Mouse (Mus musculus) activated CD4-positive, CD25-positive, alpha-beta regulatory T cell, adult 4 months (primary cell): ENCODE results near the gene Dpep2nb. TPM values are rescaled to one million over a fixed set of nuclear protein-coding genes. Genes with fewer than 3 reads are reported as not detected.
"Not testable (repeated sequence)": the region's sequence is repeated elsewhere in the genome, so short reads cannot be mapped to it uniquely, and the experiment has no call there.

Experiments
- ATAC-seq: one replicate; pipeline ENCODE4 v1.8.0; 2017
- polyA plus RNA-seq, 2 experiments: library from polyadenylated mRNA; unstranded; fragments of 100-300 nt; shearing (Covaris generic); gene quantifications; one replicate each; pipeline ENCODE4 v1.2.1; 2017

Gene Dpep2nb
- polyA plus RNA-seq, 2 experiments from 2014 or later = not detected

- ATAC-seq = no peak
These were observed 1.1 kb downstream of the Dpep2nb start for GRCm38 (mm10) chr8:106004538-106005207.

GRCm38 (mm10) chr8:106001908-106002307 lies 3.9 kb downstream of the Dpep2nb start:
- no peak for ATAC-seq

- no peak for ATAC-seq
These were observed 6.8 kb downstream of the Dpep2nb start for GRCm38 (mm10) chr8:105998971-105999370.

GRCm38 (mm10) chr8:105996359-105996758 lies 9.4 kb downstream of the Dpep2nb start:
- no peak for ATAC-seq

GRCm38 (mm10) chr8:105993226-105993625 lies 12.5 kb downstream of the Dpep2nb start:
- no peak for ATAC-seq

DNA sequence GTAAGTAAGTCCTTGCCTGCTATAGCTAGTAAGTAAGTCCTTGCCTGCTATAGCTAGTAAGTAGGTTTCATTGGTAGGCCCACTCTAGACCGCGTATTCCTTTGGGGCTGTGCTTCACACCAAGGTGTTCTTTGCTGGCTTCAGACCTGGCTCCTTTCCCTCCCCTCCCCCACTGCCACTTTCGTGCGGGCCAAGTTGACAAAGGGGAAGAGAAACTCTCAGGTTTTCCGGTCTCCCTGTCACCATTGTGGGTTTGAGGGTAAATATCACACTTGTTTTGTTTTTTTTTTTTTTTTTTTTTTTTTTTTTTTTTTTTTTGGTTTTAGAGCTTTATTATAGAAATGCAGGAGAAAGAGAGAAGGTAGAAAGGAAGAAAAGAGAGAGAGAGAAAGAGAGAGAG lies 13.3 kb downstream of the Dpep2nb start:
- peak; percentile 51 for ATAC-seq

- no peak for ATAC-seq
These were observed 14.2 kb downstream of the Dpep2nb start for GRCm38 (mm10) chr8:105991546-105991945.

DNA sequence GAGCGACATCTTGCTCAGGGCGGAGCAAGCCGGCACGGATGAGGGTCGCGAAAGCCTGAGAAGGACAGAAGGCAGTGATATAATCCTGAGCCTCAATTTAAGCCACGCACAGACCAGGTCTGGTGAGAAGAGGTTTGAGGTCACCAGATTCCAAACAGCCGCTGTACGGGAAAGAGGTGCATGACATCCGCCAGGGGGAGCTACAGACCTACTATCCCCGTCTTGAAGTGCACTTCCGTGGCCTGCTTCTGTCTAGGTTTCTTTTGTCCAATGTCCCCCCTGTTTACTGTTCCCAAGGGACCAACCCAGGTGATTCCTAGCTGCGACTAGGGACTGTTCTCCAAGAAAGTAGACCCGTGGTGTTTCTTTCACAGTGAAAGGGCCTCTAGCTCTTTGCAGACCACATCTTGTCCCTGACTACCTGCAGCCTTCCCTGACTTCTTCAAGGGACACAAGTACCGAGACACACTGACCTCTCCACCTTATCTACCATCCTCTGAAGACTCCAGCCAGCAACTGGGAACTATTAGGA lies 14.9 kb downstream of the Dpep2nb start, which contains the start of gene Dus2:
Dus2 (plus strand) TSS at position 482 of the 532 bp plus-strand sequence.
- ATAC-seq = peak; percentile 68

DNA sequence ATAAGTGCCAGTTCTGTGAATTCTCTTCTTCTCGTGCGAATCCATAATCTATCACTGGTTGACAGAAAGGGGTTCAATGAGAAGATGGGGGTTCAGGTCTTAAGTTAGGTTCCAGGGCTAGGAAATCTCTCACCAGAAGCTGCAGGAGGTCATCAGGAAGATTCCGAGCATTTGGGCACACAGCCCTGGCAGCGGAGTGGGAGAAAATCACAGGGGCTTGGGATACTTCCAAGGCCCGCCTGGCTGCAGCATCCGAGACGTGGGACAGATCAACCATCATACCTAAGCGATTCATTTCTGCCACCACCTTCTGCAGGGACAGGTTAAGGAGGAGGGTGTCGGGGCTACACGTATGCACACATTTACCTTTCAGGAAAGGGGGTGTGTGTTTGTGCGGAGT lies 17.2 kb downstream of the Dpep2nb start:
- ATAC-seq = no peak

GRCm38 (mm10) chr8:105983406-105983805 lies 22.4 kb downstream of the Dpep2nb start:
- ATAC-seq = not testable (repeated sequence)

- no peak for ATAC-seq
These were observed 24.6 kb downstream of the Dpep2nb start for GRCm38 (mm10) chr8:105981146-105981545.

GRCm38 (mm10) chr8:105979325-105979724 lies 26.4 kb downstream of the Dpep2nb start, which contains the start of gene Dpep3:
Dpep3 (minus strand) TSS chr8:105979429.
- ATAC-seq = no peak

GRCm38 (mm10) chr8:105975363-105975762 lies 30.4 kb downstream of the Dpep2nb start:
- ATAC-seq = no peak

DNA sequence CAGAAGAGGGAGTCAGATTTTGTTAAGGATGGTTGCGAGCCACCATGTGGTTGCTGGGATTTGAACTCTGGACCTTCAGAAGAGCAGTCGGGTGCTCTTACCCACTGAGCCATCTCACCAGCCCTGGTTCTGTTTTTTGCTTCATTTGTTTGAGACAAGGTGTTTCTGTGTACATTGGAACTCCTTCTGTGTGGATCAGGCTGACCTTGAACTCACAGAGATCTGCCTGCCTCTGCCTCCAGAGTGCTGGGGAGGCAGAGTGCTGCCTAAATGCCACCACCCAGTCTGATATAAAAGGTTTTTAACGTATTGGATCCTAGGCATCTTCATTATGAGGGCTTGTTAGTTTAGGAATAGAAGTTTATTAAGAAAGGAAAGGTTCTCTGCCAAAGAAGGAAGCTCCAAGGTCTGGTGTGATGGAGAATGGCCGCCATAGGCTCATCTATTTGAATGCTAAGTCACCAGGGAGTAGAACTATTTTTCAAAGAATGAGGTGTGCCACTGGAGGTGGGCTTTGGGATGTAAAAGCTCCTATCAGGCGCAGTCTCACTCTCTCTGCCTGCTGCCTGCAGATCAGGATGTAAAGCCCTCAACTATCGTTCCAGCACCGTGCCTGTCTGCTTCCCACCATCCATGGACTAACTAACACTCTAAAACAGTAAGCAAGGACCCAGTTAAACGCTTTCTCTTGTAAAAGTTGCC lies 34.6 kb downstream of the Dpep2nb start:
- no peak for ATAC-seq

- ATAC-seq = no peak
These were observed 36.4 kb downstream of the Dpep2nb start for GRCm38 (mm10) chr8:105969367-105969766.

GRCm38 (mm10) chr8:105966692-105967311 lies 39.0 kb downstream of the Dpep2nb start:
- no peak for ATAC-seq

DNA sequence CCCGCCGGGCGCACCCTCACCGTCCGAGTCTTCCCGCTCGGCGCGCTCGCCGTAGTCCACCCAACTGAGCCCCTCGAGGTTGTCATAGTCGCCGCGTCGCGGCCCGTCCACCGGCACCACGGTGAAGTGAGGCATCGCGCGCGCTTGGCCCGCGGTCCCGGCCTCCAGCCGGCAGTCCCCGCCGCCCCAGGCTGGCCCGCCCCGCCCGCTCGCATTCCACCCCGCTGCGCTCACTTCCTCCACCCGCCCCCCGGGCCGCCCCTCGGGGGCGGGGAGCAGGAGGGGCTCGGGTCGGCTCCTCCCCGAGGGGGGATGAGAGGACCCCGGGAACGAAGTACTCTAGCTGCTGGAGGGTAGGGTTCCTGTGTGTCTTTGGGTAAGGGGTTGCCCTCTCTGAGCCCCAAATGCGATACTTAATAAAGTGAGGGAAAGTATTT lies 39.9 kb downstream of the Dpep2nb start, which contains the start of gene Slc12a4:
Slc12a4 (minus strand) TSS at position 193 of the 437 bp plus-strand sequence.
- peak; percentile 71 for ATAC-seq

DNA sequence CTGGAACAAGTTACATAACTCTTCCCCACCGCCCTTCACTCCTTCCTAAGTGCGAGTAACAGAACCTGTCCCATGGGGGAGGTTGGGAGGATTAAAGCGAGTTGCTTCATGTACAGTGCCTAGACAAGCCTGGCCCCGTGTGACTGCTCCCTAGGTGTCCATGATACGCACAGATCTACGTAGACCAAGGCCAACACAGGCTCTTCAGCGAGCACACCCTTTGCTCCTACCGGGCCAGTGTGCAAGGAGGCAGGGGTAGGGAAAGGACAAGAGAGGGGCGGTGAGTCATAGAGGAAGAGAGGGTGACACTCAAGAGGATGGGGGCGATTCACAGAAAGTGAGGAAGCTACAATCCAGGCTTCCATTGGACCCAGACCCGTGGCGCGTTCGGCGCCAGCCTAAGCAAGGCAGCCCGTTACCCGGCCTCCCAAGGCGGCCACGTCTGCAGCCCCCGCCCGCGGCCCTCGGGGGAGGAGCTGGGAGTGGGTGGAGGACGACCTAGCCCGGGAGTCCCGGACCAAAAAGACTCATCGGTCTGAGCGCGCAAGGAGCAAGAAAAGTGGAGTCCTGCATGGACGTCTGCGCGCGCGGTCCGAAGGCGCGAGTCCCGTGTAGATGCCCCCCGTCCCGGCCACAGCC lies 40.4 kb downstream of the Dpep2nb start:
- ATAC-seq = peak; percentile 81

GRCm38 (mm10) chr8:105964506-105965265 lies 41.1 kb downstream of the Dpep2nb start:
- ATAC-seq = no peak

- no peak for ATAC-seq
These were observed 44.2 kb downstream of the Dpep2nb start for GRCm38 (mm10) chr8:105961536-105961935.

DNA sequence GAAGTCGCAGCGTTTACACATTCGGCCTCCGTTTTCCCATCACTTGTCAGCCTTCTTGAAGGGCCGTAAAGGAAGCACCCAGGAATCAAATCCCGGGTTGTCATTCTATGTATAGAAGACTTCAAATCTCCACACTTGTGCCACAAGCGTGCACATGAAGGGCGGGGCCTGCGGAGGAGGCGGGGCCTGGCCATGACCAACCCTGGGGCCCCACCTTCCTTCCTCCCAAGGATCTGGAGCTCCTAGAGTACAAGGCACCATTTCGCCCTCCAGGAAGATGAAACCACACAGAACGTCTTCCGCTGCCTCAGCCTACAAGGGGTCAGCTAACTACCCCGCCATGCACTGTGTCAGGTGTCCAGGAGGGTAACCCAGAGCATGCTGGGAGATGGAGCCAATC lies 44.7 kb downstream of the Dpep2nb start:
- ATAC-seq = no peak

DNA sequence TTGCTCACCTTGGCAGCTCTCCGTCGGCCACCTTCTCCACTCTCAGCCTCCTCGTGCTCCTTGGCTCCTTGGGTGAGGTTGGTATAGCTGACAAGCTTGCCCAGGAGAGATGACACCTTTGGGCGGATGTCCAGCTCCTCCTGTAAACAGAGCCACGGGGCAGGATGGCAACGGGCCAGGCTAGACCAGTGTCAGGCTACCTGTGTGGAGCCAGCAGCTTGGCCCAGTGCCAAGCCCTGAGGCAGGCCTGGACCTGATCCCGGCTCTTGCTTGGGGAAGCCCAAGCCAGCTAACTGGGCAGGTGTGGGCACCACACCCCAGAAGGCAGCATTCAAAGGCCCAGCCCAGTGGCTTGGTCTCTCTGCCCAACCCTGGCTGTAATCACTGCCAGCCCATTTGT lies 46.4 kb downstream of the Dpep2nb start:
- ATAC-seq = no peak
